Mouse (Mus musculus) heart, postnatal 0 days (tissue): ENCODE measurements around the gene BC048562.

ENCODE experiments used
- CTCF ChIP-seq: IDR thresholded peaks from 2 replicates; pipeline ENCODE4 v1.5.1; 2016; ENCODE audit warnings: antibody characterized with exemption, control low read depth, low read depth
- EP300 ChIP-seq: IDR thresholded peaks from 2 replicates; pipeline ENCODE4 v1.6.1; 2016; ENCODE audit warnings: antibody characterized with exemption, low read depth

GRCm38 (mm10) chr9:108403081-108403480, 33.2 kb upstream of the BC048562 start:
- TF ChIP-seq CTCF (no peak), EP300 (no peak)
